Mouse (Mus musculus): ENCODE results near the gene Slc44a5. TPM values are rescaled to one million over a fixed set of nuclear protein-coding genes. Genes with fewer than 3 reads are reported as not detected.

The Slc44a5 gene
- polyA plus RNA-seq, 1 experiment from 2014 or later, result not detected

DNA sequence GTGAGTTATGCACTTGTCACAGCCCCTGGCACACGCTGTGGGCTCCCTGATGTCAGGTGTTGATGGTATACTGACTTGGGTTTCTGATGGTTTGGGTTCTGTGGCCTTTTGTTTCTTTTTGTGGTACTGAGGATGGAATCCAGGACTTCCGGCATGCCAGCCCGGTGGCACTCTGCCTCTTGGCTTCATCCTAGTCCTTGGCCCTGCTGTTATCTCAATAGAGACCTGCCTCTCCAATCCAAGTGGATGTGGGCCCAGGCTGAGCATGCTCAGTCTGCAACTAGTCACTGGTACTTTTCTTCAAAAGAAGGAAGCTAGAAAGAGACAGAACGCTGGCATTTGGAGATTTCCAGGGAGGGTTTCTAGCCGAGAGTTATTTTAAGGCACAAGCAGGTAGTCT is 318.9 kb downstream of the Slc44a5 start:
- Histone ChIP-seq H3K27ac (no peak overlapping the region), H3K36me3 (ENCODE audit: inconsistent target) (no peaks in the 10 kb centered on the region), H3K4me3 (ENCODE audit: inconsistent target) (no peak overlapping the region), H3K79me2 (ENCODE audit: inconsistent target) (no peaks in the 10 kb centered on the region)
- 68% methylated on average over 3 of the region's 5 CpGs for WGBS (ENCODE audit: missing documents)

DNA sequence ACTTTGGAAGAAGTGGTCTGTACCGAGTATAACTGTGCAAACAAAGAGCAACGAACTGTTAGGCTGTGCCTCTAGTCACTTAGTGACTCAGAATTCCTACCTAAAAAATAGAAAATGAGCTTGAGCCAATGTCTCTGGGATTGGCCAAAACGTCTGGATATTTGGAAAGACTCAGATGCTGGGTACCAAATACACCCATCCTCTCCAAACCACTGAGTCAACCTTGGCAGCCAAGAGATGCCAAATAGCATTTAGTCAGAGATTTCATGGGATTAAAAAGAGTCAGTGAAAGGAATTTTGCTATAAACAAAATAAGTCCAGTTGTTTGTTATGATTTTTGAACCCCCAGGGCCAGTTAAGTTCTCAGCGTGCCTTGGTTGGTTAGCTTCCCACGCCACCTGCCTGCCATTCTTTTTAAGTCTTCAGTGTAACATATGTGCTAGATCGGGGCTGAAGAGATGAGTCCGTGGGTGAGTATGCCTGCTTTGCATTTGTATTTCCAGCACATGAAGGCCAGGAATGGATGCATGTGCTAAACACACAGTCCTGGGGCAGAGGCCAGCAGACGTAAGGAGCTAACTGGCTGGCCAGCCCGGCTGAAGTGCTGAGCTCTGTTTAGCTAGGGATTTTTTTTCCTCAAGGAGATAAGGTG is 320.7 kb downstream of the Slc44a5 start:
- whole genome bisulfite sequencing (ENCODE audit: missing documents), result 83% methylated on average over 9 of the region's 9 CpGs
- Histone ChIP-seq H3K27ac (no peak overlapping the region), H3K4me3 (ENCODE audit: inconsistent target) (no peak overlapping the region), H3K79me2 (ENCODE audit: inconsistent target) (no peaks in the 10 kb centered on the region), H3K36me3 (ENCODE audit: inconsistent target) (no peaks in the 10 kb centered on the region)

DNA sequence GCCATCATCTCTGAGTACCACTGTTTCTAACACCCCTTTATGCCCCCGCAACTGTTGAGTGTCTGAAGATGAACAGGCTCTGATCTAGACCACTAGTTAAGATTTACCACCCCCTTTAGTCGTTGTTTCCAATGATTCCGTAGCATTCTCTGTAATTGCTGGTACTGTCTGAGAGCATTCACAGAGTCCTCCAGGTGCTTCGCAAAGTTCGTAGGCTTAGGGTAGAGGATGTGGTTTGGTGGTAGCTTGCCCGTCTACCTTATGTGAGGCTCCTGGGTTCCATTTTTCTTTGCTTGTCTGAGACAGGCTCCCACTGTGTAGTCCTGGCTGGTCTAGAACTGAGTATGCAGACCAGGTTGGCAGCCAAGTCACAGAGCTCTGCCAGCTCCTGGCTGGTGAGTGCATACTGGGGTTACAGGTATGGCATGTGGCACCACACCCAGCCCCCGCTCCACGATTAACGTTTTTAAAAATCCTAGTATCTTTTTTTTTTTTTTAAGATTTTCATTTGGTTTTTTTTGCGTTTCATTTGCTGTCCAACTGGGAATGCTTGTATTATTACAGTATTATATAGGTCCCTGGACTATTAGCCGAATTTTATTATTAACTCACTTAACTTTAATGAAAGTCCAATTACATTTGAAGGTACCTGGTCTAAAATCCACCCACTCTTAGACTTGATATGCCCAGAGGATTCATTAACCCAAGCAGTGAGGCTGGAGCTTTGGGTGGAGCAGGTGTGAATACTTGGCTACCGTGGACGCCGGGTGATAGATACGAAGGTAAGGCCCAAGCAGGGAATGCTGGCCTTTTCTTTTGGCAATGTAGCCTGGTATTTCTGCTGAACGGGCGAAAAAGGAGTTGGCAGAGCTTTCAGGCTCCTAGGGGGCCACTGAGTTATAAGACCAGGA is 321.9 kb downstream of the Slc44a5 start:
- WGBS (ENCODE audit: missing documents), result 92% methylated on average over 17 of the region's 17 CpGs
- Histone ChIP-seq H3K79me2 (ENCODE audit: inconsistent target) (no peaks in the 10 kb centered on the region), H3K27ac (no peak overlapping the region), H3K36me3 (ENCODE audit: inconsistent target) (no peaks in the 10 kb centered on the region), H3K4me3 (ENCODE audit: inconsistent target) (no peak overlapping the region)

DNA sequence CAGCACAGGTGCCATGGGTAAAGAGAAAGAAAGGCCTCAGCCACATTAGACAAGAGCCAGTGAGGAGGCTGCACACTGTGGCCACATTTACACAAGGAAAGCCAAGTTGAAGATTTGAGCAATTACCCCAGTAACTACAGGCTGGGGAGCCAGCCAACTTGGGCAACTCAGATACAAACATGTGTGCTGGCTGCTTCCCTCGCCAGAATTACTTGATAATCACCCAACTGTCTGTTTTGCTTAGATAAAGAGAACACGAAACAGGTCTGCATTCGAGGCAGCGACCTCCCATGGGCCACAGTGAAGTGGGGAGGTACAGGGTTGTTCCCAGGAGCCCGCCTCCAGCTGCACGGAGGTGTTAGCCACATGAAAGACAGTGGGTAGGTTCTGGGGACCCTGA is 324.3 kb downstream of the Slc44a5 start:
- WGBS (ENCODE audit: missing documents), result 77% methylated on average over 6 of the region's 6 CpGs
- H3K27ac ChIP-seq, result no peak overlapping the region
- no peak overlapping the region for H3K4me3 ChIP-seq (ENCODE audit: inconsistent target)

DNA sequence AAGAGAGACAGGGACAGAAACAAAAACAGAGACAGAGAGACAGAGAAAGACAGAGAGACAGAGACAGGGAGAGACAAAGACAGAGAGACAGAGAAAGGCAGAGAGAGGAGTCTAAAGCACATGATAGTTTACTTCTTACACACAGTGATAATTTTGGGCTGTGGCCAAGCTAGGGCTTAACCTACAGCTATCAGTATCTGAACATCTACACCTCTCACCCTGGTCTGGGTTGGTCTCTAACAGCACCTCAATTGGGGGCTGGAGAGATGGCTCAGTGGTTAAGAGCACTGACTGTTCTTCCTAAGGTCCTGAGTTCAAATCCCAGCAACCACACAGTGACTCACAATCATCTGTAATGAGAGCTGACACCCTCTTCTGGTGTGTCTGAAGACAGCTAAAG is 325.3 kb downstream of the Slc44a5 start:
- H3K79me2 ChIP-seq (ENCODE audit: inconsistent target), result no peaks in the 10 kb centered on the region
- no peak overlapping the region for H3K4me3 ChIP-seq (ENCODE audit: inconsistent target)
- no peaks in the 10 kb centered on the region for H3K36me3 ChIP-seq (ENCODE audit: inconsistent target)
- H3K27ac ChIP-seq, result no peak overlapping the region

More for the DNA sequence above, 324.3 kb downstream of the Slc44a5 start:
- Histone ChIP-seq H3K36me3 (ENCODE audit: inconsistent target) (no peaks in the 10 kb centered on the region), H3K79me2 (ENCODE audit: inconsistent target) (no peaks in the 10 kb centered on the region)

DNA sequence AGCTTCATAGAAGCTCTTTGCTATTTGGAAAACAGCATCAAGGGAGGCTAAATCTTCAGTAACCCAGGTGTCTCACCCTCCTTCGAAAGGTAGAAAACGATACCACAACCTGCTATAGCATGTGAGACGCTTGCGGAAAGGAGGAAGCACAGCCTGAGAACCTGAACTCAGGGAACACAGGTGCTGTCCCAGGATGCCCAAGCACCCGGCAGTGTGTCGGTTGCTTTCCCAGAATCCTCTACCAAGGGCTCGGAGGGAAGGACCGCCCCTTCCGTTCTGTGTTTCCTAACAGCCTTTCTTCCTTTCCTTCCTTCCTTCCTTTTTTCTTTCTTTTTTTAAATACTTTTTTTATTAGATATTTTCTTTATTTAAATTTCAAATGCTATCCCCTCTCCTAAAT is 326.8 kb downstream of the Slc44a5 start:
- H3K27ac ChIP-seq, result no peak overlapping the region
- no peak overlapping the region for H3K4me3 ChIP-seq (ENCODE audit: inconsistent target)
- H3K36me3 ChIP-seq (ENCODE audit: inconsistent target), result no peaks in the 10 kb centered on the region
- H3K79me2 ChIP-seq (ENCODE audit: inconsistent target), result no peaks in the 10 kb centered on the region
- 88% methylated on average over 6 of the region's 9 CpGs for WGBS (ENCODE audit: missing documents)

- no peak overlapping the region for H3K27ac ChIP-seq
- H3K4me3 ChIP-seq (ENCODE audit: inconsistent target), result no peak overlapping the region
- H3K36me3 ChIP-seq (ENCODE audit: inconsistent target), result no peaks in the 10 kb centered on the region
- H3K79me2 ChIP-seq (ENCODE audit: inconsistent target), result no peaks in the 10 kb centered on the region
- 19% methylated on average over 4 of the region's 4 CpGs for WGBS (ENCODE audit: missing documents)
These were observed 327.9 kb downstream of the Slc44a5 start for GRCm38 (mm10) chr3:154301102-154301501.

DNA sequence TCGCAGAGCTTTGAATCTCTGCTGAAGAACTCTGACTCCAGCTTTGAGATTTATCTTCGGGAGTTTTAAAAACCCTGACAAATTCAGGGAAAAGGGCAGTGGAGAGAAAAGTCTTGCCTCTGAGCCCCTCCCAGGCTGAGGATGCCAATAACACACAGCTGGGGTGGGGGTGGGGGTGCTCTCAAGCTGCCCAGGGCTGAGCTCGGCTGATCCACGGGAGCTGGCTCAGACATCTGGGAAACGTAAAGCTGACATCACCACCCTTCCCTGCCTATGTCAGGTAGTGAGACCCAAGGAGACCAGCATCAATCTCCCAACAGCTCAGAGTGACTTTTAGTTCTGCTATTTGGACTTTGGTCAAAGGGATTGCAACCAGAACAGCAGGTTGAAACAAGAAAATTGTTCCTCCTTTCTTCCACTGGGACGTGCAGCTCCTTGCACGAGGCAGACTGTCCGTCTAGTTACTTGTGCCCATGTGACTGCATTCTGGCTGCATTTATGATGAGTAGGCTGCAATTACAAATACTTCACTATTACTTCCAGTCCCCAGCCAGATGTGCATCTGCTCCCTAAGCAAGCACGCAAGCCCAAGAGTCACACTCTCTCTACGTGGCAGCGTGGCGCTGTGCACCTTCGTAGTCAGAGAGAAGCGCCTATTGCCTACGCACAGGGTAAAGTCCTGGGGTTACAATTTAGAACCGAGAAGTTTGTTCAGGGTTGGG is 332.1 kb downstream of the Slc44a5 start:
- H3K79me2 ChIP-seq (ENCODE audit: inconsistent target), result no peaks in the 10 kb centered on the region
- no peak overlapping the region for H3K27ac ChIP-seq
- H3K4me3 ChIP-seq (ENCODE audit: inconsistent target), result no peak overlapping the region
- WGBS (ENCODE audit: missing documents), result 74% methylated on average over 16 of the region's 16 CpGs
- no peaks in the 10 kb centered on the region for H3K36me3 ChIP-seq (ENCODE audit: inconsistent target)

GRCm38 (mm10) chr3:154317651-154318248 is 344.5 kb downstream of the Slc44a5 start:
- H3K36me3 ChIP-seq (ENCODE audit: inconsistent target), result no peaks in the 10 kb centered on the region
- no peak overlapping the region for H3K27ac ChIP-seq
- H3K79me2 ChIP-seq (ENCODE audit: inconsistent target), result no peaks in the 10 kb centered on the region
- H3K4me3 ChIP-seq (ENCODE audit: inconsistent target), result no peak overlapping the region
- 34% methylated on average over 5 of the region's 5 CpGs for WGBS (ENCODE audit: missing documents)

Other genes with a start within 250 kb of the Slc44a5 start
- gene St6galnac3, start 248.3 kb upstream of the Slc44a5 start, polyA plus RNA-seq (2018), result 0.04 to 0.07 TPM in 2 of 3 replicates, not detected in the other
- not detected in 3 replicates for gene Asb17, start 129.2 kb upstream of the Slc44a5 start, polyA plus RNA-seq (2018)
- not detected in 3 replicates for gene Msh4, start 67.3 kb upstream of the Slc44a5 start, polyA plus RNA-seq (2018)
- gene Rabggtb, start 60.4 kb upstream of the Slc44a5 start, polyA plus RNA-seq (2018), result 43.2 to 56.8 TPM (median 47.0 TPM) in 3 replicates
- 59.8 to 139 TPM (median 60.2 TPM) in 3 replicates for gene Acadm, start 28.8 kb upstream of the Slc44a5 start, polyA plus RNA-seq (2018)